Mouse (Mus musculus) urinary bladder, postnatal 36 days (tissue): ENCODE data around the gene Mybpc3.
"Not testable (repeated sequence)": the region's sequence is repeated elsewhere in the genome, so short reads cannot be mapped to it uniquely, and the experiment has no call there.

Source experiments
- DNase-seq, 2 experiments: peaks; one replicate each; pipeline ENCODE4 v3.0.0; 2022; ENCODE audit warnings: low spot score in 2 of 2, mixed read lengths in 1 of 2

Mybpc3 gene

DNA sequence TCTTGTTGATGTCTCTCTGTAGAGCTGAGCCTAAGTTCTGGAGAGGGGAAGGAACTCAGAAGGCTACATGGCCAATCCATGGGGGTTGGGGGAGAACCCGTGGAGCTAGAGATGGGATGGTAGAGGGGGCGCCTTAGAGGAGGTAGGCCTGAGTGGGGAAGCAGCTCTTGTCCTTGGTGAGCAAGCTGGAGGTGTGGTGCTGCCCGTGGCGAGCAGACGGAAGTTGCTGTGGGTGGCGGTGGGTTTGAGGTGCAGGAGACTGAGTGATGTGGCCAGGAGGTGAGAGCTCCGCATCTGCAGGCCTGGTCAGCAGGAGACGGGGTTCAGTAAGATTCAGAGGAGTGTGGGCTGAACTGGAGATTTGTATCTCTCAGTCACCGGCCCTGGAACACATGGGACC, 30.5 kb upstream of the Mybpc3 start:
- DNase-seq, result no peak

DNA sequence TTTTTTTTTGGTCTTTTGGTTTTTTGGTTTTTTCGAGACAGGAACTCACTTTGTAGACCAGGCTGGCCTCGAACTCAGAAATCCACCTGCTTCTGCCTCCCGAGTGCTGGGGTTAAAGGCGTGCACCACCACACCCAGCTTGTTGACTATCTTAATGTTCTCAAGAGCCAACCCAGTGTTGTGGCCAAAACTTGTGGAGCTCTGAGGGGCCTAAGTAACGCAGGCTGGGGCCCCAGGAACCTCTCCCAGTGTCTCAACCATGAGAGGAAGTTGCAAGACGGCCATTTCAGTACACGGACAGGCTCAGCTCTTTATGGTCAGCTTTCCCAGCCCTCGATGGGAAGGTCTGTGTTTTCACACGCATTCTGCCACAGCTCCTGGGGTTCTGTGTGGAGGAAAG, 29.0 kb upstream of the Mybpc3 start:
- DNase-seq, result no peak

- no peak for DNase-seq
Measured at GRCm38 (mm10) chr2:91090208-91090607, 27.7 kb upstream of the Mybpc3 start.

DNA sequence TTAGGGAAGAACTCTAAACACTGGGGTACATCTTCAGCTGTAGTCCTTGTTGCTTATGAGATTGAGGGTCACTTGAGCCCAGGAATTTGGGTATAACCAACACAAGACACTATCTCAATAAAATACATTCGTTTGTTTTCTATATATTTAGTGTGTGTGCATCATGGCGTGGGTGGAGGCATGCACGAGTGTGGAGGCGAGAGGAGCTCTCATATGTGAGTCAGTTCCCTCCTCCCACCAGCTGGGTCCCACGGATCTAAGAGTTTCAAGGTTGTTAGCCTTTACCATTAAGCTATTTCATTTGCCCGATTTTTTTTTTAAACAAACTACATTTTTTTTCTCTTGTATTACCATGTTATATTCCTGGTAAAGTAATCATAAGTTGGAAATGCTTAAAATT, 27.1 kb upstream of the Mybpc3 start:
- no peak for DNase-seq

DNA sequence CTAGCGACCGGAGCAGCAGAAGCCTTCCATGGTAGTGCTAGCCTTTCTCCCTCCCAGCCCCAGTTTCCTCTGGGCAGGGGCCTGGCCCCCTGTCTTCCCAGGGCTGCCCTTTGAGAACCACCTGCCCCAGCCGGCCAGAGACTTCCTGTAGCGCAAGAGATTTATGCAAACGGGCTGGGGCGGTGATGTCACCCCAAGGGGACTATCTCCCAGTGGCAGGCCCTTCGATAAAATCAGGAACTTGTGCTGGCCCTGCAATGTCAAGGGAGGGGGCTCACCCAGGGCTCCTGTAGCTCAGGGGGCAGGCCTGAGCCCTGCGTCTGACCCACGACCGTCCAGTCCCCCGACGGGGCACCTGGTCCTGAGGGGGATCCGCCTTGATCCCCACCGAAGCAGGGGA, 21.4 kb upstream of the Mybpc3 start:
- no peak for DNase-seq

DNA sequence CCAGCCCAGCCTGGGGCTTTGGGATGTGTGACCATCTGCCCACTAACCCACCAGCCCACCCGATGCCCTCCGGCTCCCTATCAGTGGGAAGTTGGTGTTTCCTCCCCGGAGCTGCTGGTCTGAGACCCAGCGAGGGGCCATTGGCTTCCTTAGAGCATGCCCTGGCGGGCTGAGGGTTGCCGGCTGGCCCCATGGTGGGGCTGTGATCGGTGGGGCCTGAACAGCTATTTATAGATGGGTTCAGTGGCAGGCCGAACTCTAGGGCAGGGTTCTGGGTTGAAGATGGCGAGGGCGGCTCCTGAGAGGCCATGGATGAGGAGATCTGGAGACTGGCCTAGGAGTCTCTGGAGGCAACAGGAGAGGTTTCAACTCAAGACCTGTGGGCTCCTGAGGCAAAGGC, 20.9 kb upstream of the Mybpc3 start:
- no peak for DNase-seq

DNA sequence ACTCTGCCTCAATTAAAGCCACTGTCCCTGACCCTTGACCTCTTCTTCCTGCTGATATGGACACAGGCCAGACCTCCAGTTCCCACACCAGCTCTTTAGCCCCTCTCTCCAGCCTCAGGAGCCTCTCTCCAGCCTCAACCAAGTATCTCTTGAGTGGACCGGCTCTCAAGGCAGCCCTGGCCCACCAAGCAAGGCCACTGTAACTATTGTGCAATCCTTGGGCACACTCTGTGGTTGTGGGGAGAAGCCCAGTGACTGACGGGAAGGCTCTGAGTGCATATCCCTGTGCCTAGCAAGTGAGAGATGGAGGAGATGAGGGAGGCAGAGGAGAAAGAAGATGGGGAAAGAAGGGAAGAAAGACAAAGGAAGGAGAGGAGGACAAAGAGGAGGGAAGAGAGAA, 19.8 kb upstream of the Mybpc3 start:
- DNase-seq, result no peak

DNA sequence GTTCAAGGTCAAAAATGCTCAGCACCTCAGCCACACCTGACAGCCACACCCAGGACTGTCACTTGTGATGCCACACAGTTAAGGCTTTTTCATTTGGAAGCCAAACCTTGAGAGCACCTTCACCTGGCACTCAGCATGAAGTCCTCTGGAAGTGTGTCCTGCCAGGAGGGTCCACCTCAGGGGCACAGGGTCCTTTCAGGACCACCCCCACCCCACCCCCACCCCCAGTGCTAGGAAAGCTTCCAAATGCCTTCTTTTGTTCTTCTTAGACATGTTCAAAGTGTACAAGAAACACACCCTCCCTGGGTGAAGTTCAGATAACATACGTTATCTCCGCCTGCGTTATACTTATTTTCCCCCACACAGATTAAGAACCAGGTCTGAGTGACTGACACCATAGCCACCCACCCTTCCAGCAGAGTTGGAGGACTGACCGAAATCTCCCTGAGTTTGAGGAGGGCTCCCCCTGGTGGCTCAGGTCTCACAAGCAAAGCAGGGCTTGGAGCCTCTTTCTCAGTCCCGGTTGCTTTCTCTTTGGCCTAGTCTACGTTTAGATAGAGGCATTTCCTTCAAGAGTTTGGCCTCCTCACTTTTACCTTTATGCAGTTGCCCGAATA, 16.7 kb upstream of the Mybpc3 start:
- peak; percentile 80 to 90 for DNase-seq

DNA sequence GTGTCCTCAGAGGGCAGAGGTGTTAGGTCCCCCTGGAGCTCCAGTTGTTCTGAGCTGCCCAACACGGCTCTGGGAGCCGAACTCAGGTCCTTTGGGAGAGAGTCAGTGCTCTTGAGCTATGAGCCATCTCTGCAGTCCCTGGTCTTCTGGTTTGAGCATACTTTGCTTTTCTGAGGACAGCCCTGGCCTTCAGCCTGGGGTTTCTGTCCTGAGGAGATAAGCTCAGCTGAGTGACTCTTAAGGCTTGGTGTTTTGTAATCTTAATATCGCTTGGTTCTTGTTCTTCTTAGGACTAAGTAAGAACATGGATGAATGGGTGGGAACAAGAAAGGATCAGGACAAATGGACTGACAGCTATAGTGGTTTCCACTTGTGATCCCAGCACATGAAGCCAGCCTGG, 9.8 kb upstream of the Mybpc3 start:
- no peak for DNase-seq

DNA sequence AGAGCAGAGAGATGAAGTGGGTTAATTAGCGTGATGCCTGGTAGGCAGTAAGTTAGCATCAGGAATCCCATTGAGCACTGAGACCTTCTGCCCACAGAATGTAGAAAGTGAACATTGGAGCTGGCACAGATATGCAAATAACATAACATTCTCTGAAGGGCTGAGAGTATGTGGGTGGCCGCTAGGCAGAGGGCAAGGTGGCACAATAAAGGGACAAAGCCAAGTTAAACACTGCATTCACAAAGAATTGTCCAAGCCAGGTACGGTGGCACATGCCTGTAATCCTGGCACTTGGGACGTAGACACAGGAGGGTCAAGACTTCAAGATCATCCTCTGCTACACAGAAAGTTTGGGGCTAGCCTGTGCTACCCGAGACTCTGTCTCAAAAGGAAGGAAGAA, 8.7 kb upstream of the Mybpc3 start:
- no peak for DNase-seq

GRCm38 (mm10) chr2:91109807-91110385, 8.0 kb upstream of the Mybpc3 start:
- peak in 1 of 2 experiments; percentile 38 for DNase-seq

GRCm38 (mm10) chr2:91110429-91110828, 7.5 kb upstream of the Mybpc3 start:
- no peak for DNase-seq

- DNase-seq, result not testable (repeated sequence)
Measured at GRCm38 (mm10) chr2:91111832-91112231, 6.1 kb upstream of the Mybpc3 start.

- no peak for DNase-seq
Measured at GRCm38 (mm10) chr2:91112491-91112890, 5.5 kb upstream of the Mybpc3 start.

DNA sequence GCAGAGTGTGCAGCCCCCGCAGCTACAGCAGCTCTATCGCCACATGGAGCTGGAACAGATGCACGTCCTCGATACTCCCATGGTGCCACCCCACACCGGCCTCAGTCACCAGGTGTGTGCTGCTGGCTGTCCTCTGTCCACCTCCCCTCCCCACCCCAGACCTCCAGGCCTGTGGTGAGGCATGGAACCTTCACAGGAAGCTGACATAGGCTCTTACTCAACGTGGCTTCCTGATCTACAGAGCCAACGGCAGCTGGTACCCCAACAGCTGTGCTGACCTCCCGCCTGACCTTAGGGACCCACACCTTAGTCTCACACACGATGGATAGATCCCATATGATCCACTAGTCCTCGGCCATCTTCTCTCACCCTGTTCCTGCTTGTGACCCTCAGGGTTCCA, 4.6 kb upstream of the Mybpc3 start:
- no peak for DNase-seq

- no peak for DNase-seq
Measured at GRCm38 (mm10) chr2:91113852-91114251, 4.1 kb upstream of the Mybpc3 start.

DNA sequence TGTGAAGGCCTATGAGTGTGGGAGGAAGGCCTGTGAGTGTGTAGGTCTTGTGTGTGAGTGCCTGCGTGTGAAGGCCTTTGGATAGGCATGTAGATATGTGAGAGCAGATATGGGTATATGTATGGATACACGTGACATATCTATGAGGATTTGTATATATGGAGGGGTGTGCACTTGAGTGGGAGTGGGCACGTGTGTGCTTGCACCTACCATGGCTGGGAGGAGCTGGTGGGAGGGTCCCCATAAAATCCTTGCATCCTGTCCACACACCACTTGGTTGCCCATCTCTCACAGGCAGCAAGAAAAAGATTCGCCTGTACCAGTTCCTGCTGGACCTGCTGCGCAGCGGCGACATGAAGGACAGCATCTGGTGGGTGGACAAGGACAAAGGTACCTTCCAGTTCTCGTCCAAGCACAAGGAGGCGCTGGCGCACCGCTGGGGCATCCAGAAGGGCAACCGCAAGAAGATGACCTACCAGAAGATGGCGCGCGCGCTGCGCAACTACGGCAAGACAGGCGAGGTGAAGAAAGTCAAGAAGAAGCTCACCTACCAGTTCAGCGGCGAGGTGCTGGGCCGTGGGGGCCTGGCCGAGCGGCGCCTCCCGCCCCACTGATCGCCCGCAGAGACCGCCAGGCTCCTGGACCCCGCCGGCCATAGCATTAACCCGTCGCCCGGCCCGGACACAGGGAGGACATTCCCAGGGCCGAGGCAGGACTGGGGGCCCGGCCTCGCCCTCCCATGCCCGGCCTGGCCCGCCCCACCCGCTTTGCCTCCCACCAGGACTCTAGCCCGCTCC, 3.0 kb upstream of the Mybpc3 start:
- peak; percentile 95 to 96 for DNase-seq

DNA sequence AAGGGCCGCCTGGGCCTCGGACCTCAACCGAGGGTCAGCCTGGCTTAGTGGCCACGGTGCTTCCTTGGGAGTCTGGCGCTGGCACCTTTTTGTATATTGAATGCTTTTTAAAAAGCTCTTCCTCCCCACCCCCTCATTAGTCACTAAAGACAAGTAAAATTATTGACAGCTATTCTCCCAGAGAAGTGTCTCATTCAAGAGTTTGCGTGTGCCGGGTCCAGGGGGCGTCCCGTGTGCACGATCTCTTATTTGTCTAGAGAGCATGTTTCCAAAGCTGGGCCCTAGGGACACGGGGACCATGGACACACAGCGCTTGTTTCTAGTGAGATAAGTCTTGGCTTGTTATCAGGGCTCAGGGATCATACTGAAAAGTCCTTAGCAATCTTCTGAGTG, 2.4 kb upstream of the Mybpc3 start:
- no peak for DNase-seq

DNA sequence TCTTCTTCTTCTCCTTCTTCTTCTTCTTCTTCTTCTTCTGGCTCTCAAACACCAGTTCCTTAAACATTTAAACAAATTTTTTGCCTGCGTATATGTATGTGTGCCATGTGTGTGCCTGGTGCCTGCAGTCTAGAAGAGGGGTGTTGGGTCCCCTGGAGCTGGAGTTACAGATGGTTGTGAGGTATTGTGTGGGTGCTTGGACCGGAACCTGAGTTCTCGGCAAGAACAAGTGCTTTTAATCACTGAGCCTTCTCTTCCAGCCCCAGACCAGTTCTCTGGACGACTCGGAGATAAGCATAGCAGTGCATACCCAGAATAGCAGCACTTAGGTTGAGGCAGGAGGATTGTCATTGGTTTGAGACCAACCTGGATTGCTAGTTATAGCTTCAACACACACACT, 1.1 kb upstream of the Mybpc3 start:
- DNase-seq, result no peak

- DNase-seq, result no peak
Measured at GRCm38 (mm10) chr2:91118647-91119046, 703 bp downstream of the Mybpc3 start.

GRCm38 (mm10) chr2:91119061-91119460, 1.1 kb downstream of the Mybpc3 start:
- DNase-seq, result no peak

GRCm38 (mm10) chr2:91119551-91119950, 1.6 kb downstream of the Mybpc3 start:
- no peak for DNase-seq

DNA sequence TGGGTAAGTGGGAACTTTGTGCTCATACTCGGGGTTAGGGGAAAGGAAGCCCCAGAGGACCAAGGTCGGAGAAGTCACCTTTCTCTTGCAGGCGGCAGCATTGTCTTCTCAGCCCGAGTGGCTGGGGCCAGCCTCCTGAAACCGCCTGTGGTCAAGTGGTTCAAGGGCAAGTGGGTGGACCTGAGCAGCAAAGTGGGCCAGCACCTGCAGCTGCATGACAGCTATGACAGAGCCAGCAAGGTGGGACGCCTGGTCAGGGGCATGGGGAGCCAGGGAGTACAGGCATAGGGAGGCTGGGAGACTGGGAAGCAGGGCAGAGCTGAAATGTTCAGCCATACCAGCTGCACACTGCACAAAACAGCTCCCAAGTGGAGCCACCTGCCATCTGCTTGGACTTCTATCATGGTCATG, 2.3 kb downstream of the Mybpc3 start:
- no peak for DNase-seq
